ENCODE assay signal across 28 mouse cellular contexts in the genomic region with DNA sequence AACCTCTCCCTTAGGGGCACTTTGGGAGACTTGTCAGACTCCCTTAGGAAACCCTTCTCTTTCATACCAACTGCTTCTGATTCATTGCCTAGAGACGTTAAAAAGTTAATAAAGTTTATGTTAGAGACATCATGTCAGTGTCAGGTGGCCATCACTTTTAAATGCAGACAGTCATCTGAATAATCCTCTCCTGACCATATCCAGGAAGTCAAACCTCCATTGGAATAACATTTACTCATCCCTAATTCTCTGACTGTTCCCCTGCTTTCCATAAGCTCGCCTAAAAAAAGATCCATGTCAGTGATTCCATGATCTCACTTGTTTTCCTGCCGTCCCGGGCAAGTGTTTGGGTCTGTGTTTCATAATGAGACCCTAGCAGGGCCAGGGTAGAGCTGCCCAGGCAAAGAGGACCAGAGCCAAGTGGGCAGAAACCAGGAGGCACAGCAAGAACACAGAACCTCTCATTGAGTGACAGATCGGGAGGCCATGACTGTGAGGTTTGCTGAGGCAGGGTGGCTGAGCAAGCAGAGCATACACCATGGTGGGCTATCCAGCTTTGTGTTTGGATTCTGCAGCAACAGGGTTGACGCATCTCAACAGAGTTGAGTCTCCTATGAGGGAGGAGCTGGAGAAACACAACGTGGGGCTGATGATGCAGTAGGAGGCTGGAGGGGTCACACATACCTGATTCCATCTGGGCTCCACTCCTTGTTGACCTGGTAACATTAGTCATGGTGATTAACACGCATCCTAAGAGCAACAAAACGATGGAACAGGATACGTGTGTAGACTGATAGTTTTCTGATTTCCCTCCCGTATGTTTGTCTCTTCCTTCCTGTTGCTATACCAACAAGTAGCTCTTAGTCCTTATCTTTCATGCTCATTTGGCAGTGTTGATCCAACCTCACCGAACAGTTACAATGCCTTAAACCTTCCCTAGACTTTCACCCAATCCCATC.
DNase-seq lines count a peak whose midpoint lies in the region; ATAC-seq and TF ChIP-seq lines count a peak whose summit lies in the region.
"Had no signal": no experiment of that assay in that cellular context is flagged by ENCODE, and none has a peak within 500 bp of the region (broad histone marks: within the 10 kb centered on the region; RNA-seq: fewer than 3 reads in every experiment).

No protein-coding gene starts in this region.

- H3K27me3 ChIP-seq in heart, embryonic 12.5 days (replicated peaks): no peaks in the 10 kb centered on the region
- H3K27me3 ChIP-seq in kidney, embryonic 15.5 days: no peaks in the 10 kb centered on the region
- no peaks in the 10 kb centered on the region for H3K27me3 ChIP-seq in kidney, adult 2 months (replicated peaks; ENCODE audit: control insufficient read depth, insufficient read depth, low read length)
- no peaks in the 10 kb centered on the region for H3K27me3 ChIP-seq in intestine, postnatal 0 days (replicated peaks; ENCODE audit: control insufficient read depth, insufficient read depth, low read length)
- H3K27me3 ChIP-seq: embryonic facial prominence, embryonic 12.5 days; forebrain, embryonic 15.5 days; neural tube, embryonic 12.5 days had no signal

- no peak for TF ChIP-seq POLR2A in kidney, adult 2 months (IDR thresholded peaks at IDR 0.05; ENCODE audit: low read depth, low read length)

- 61% methylated on average over 12 of the region's 12 CpGs for WGBS in heart, embryonic 12.5 days
- 57% methylated on average over 12 of the region's 12 CpGs for WGBS in kidney, embryonic 15.5 days
- WGBS in kidney, adult 2 months: 73% methylated on average over 12 of the region's 12 CpGs
- WGBS in intestine, postnatal 0 days: 82% methylated on average over 12 of the region's 12 CpGs

- no peaks in the 10 kb centered on the region for H3K36me3 ChIP-seq in heart, embryonic 12.5 days
- no peaks in the 10 kb centered on the region for H3K36me3 ChIP-seq in kidney, embryonic 15.5 days
- no peaks in the 10 kb centered on the region for H3K36me3 ChIP-seq in kidney, adult 2 months (ENCODE audit: control insufficient read depth, insufficient read depth, low read length)
- no peaks in the 10 kb centered on the region for H3K36me3 ChIP-seq in intestine, postnatal 0 days (ENCODE audit: control insufficient read depth, insufficient read depth)
- H3K36me3 ChIP-seq: embryonic facial prominence, embryonic 12.5 days; forebrain, embryonic 10.5 days; forebrain, embryonic 15.5 days; midbrain, embryonic 12.5 days; neural tube, embryonic 12.5 days had no signal

- intact Hi-C loops in heart, postnatal 36 days (cut with DNase I): no loop called here

- no peak overlapping the region for H3K4me3 ChIP-seq in heart, embryonic 12.5 days
- no peak overlapping the region for H3K4me3 ChIP-seq in kidney, embryonic 15.5 days (replicated peaks)
- H3K4me3 ChIP-seq in kidney, adult 2 months (ENCODE audit: insufficient read depth, low read depth, low read length): no peak overlapping the region
- no peak overlapping the region for H3K4me3 ChIP-seq in intestine, postnatal 0 days (ENCODE audit: low read depth, low read length)
- H3K4me3 ChIP-seq: embryonic facial prominence, embryonic 12.5 days; forebrain, embryonic 10.5 days; forebrain, embryonic 15.5 days; midbrain, embryonic 12.5 days; myocyte; neural tube, embryonic 12.5 days had no signal

- no peak overlapping the region for H3K4me2 ChIP-seq in heart, embryonic 12.5 days
- no peak overlapping the region for H3K4me2 ChIP-seq in kidney, embryonic 15.5 days
- no peak overlapping the region for H3K4me2 ChIP-seq in intestine, postnatal 0 days (replicated peaks; ENCODE audit: low read depth)
- H3K4me2 ChIP-seq: embryonic facial prominence, embryonic 12.5 days; forebrain, embryonic 15.5 days; midbrain, embryonic 12.5 days; neural tube, embryonic 12.5 days had no signal

- TF ChIP-seq CTCF in kidney, adult 2 months (conservative IDR thresholded peaks at IDR 0.05; ENCODE audit: insufficient read depth, insufficient read length, low read depth, low read length): no peak
- TF ChIP-seq CTCF in intestine, postnatal 0 days (IDR thresholded peaks at IDR 0.05; ENCODE audit: low read depth): no peak

- ATAC-seq in heart, embryonic 12.5 days (ENCODE audit: insufficient number of reproducible peaks, low FRiP score): peak; percentile 37; the same call in 1 of the 2 replicates
- ATAC-seq in kidney, embryonic 15.5 days (replicated peaks; ENCODE audit: low FRiP score): 0 out of 2 replicates have a peak, but pooled peaks have one; percentile 19
- ATAC-seq in megakaryocyte-erythroid progenitor cell, adult 5-6 weeks (replicated peaks; ENCODE audit: low FRiP score, low TSS enrichment, poor library complexity, severe bottlenecking): 0 out of 2 replicates have a peak, but pooled peaks have one; percentile 7
- no peak for ATAC-seq in intestine, postnatal 0 days
- ATAC-seq: forebrain, embryonic 15.5 days had no signal

- DNase-seq in heart, postnatal 36 days: no peak
- no peak for DNase-seq in kidney, adult 2 months
- DNase-seq in lung, postnatal 10 days: peak; percentile 29
- DNase-seq in lung, postnatal 36 days: no peak
- DNase-seq: adrenal gland, postnatal 25 days; cerebellum, adult 11-12 months; cerebellum, adult 9-11 months; embryo, embryonic 11 days; gastrocnemius, postnatal 25 days; heart, adult 18-20 months; kidney, adult 9 months; kidney, postnatal 4 days; layer of hippocampus, postnatal 36 days; left cerebral cortex, postnatal 4 days; right cerebral cortex, adult 18-20 months; spleen, adult 18-20 months; thymus, adult 18-20 months; thymus, postnatal 25 days had no signal

- H3K27ac ChIP-seq in heart, embryonic 12.5 days (ENCODE audit: poor library complexity, severe bottlenecking): no peak overlapping the region
- no peak overlapping the region for H3K27ac ChIP-seq in kidney, embryonic 15.5 days
- no peak overlapping the region for H3K27ac ChIP-seq in kidney, adult 2 months (ENCODE audit: insufficient read depth, low read depth, low read length)
- no peak overlapping the region for H3K27ac ChIP-seq in intestine, postnatal 0 days (ENCODE audit: low read depth, low read length)
- H3K27ac ChIP-seq: embryonic facial prominence, embryonic 12.5 days; forebrain, embryonic 10.5 days; forebrain, embryonic 15.5 days; midbrain, embryonic 12.5 days; neural tube, embryonic 12.5 days had no signal

- no peaks in the 10 kb centered on the region for H3K9me3 ChIP-seq in heart, embryonic 12.5 days (replicated peaks)
- H3K9me3 ChIP-seq in kidney, embryonic 15.5 days (replicated peaks): no peaks in the 10 kb centered on the region
- H3K9me3 ChIP-seq in intestine, postnatal 0 days (ENCODE audit: control insufficient read depth): no peaks in the 10 kb centered on the region
- H3K9me3 ChIP-seq: embryonic facial prominence, embryonic 12.5 days; forebrain, embryonic 10.5 days; forebrain, embryonic 15.5 days; midbrain, embryonic 12.5 days; neural tube, embryonic 12.5 days had no signal

- H3K4me1 ChIP-seq in heart, embryonic 12.5 days (replicated peaks): peaks cover 24% of the 10 kb centered on the region
- H3K4me1 ChIP-seq in kidney, embryonic 15.5 days: no peaks in the 10 kb centered on the region
- H3K4me1 ChIP-seq in kidney, adult 2 months (ENCODE audit: control insufficient read depth, insufficient read depth, low read length): no peaks in the 10 kb centered on the region
- no peaks in the 10 kb centered on the region for H3K4me1 ChIP-seq in intestine, postnatal 0 days (replicated peaks; ENCODE audit: control insufficient read depth, insufficient read depth, low read length)
- H3K4me1 ChIP-seq: forebrain, embryonic 15.5 days; midbrain, embryonic 12.5 days; neural tube, embryonic 12.5 days had no signal

- H3K9ac ChIP-seq in heart, embryonic 12.5 days: no peak overlapping the region
- H3K9ac ChIP-seq in kidney, embryonic 15.5 days: no peak overlapping the region
- no peak overlapping the region for H3K9ac ChIP-seq in intestine, postnatal 0 days (ENCODE audit: low read depth, low read length)
- H3K9ac ChIP-seq: embryonic facial prominence, embryonic 12.5 days; forebrain, embryonic 15.5 days; midbrain, embryonic 12.5 days; neural tube, embryonic 12.5 days had no signal
